Mouse (Mus musculus): ENCODE results near the gene Morc2a. TPM values are rescaled to one million over a fixed set of nuclear protein-coding genes. Genes with fewer than 3 reads are reported as not detected.

The Morc2a gene
- total RNA-seq, 2 experiments from 2014 or later = 18.4 to 20.3 TPM

- Histone ChIP-seq H3K27ac (no peak overlapping the region), H3K4me3 (no peak overlapping the region)
- DNase-seq = no peak
- no peak for TF ChIP-seq CTCF (IDR thresholded peaks at IDR 0.05)
- intact Hi-C loops (cut with DNase I) = no loop called here
Observed at GRCm38 (mm10) chr11:3724726-3725125, 75.7 kb downstream of the Morc2a start.

DNA sequence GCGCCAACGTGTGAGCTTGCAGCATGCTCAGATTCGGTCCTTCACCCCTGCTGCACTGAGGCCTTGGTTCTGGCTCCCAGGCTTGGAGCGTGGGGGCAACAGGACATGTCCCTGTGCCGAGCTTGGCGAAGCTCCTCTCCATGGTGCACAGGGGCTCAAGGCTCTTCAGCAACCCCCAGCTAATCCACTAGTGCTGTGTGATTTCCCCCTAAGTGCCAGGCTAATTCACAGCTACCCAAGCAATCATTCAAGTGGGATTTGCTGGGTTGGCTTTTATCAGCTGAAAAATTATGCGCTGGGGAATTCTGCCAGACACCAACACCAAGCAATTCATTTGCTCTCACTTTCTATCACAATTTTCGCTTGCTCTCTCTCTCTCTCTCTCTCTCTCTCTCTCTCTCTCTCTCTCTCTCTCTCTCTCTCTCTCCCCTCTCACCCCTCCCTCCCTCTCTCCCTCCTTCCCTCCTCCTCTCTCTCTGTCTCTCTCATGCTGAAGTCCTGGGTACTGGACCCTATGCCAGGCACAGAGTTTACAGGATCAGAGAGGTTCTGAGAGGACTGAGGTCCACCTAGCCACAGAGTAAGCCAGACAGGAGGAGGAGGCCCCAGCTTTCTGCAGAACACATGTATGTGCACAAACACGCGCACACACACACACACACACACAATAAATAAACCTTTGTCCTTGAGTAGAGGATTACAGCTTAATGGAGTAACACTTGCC, 76.5 kb downstream of the Morc2a start:
- intact Hi-C loops (cut with DNase I) = no loop called here
- no peak for DNase-seq

DNA sequence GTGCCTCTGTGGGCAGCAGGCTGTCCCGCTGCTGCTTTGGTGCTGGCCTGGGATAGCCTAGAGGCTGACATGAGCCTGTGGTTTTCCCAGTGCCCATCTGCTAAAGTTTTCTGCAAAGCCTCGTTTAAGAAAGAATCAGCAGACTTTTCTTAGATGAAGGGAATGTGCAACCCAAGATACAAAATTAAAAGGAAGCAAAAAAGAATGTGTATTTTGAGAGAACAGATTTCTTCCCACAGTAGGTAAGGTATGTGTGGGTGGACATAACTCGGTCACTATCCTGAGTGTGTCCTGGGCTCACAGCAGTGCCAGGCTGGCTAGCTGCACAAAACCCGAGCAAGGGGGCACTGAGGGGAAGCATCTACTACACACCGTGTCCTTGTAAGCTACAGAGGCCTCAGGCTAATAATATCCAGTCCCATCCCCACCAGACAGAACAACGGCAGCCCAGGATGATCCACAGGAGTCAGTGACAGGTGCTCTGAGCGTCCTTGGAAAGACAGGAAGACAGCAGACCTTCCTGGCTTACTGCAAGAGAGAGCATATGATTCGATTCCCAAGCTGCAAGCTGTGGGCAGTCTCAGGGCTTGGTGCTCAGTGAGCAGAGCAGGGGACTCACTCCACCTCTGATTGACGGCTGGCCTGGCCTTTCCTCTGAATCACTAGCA, 78.6 kb downstream of the Morc2a start:
- H3K4me3 ChIP-seq = no peak overlapping the region

More for the DNA sequence above, 76.5 kb downstream of the Morc2a start:
- no peak overlapping the region for H3K27ac ChIP-seq
- no peak overlapping the region for H3K4me3 ChIP-seq
- TF ChIP-seq CTCF (IDR thresholded peaks at IDR 0.05) = no peak

DNA sequence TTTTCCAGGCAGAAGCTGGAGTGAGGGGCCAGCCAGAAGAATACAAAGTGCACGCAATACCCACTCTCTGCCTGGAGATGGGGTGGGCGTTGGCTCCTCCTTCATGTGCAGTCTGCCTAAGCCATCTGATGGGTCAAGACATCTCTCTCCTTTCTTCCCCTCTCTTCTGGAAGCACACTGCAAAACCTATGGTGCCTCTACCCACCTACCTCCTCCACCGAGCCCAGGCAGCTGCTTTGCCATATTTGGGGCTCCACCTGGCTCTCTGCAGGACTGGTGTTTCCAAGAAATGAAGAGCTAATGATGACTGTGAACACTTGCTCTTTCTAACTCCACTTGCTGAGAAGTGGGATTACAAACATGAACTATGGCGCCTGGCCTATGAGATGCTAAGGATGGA, 82.5 kb downstream of the Morc2a start:
- H3K4me3 ChIP-seq = no peak overlapping the region
- H3K27ac ChIP-seq = no peak overlapping the region
- no peak for DNase-seq
- no peak for TF ChIP-seq CTCF (IDR thresholded peaks at IDR 0.05)
- intact Hi-C loops (cut with DNase I) = no loop called here

More for the DNA sequence above, 78.6 kb downstream of the Morc2a start:
- TF ChIP-seq CTCF (IDR thresholded peaks at IDR 0.05) = no peak
- intact Hi-C loops (cut with DNase I) = no loop called here
- no peak overlapping the region for H3K27ac ChIP-seq
- DNase-seq = no peak

- no peak overlapping the region for H3K4me3 ChIP-seq
- H3K27ac ChIP-seq = no peak overlapping the region
- intact Hi-C loops (cut with DNase I) = no loop called here
- TF ChIP-seq CTCF (IDR thresholded peaks at IDR 0.05) = no peak
- DNase-seq = no peak
Observed at GRCm38 (mm10) chr11:3733933-3734636, 85.1 kb downstream of the Morc2a start.

DNA sequence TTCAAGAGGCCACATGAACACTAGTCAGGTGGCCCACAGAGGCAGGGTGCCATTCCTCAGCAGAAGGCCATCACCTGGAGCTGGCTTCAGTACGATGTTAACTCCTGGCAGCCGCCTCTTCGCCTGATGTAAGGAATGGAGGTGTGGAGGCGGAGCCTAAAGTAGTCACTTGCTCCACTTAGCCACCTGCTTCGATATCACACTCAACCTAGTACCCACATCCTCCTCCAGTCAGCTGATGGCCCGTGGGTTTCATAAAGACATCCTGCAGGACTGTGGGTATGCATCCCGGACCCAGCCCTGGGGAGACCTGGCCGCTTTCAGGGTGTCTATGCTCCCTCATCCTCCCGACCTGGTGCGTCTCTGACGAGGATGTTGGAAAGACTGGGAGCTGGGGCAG, 86.7 kb downstream of the Morc2a start:
- Histone ChIP-seq H3K27ac (no peak overlapping the region), H3K4me3 (no peak overlapping the region)
- DNase-seq = no peak
- intact Hi-C loops (cut with DNase I) = no loop called here
- TF ChIP-seq CTCF (IDR thresholded peaks at IDR 0.05) = no peak

DNA sequence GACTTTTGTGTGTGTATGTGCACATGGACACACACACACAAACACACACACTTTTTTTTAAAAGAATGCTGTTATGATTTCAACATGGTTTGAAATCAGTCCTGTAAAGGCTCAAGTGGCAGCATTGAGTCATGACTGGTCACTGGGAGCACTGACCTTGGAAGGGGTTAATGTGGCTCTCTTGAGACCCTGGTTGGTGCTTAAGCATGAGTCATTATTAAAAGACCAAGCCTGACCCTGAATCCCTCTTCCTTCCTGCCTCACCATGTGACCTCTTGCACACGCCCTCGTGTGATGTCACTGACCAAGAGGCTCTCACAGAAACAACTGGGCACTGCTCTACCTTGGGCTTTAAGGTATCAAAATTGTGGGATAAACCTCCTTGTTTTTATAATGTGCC, 89.8 kb downstream of the Morc2a start:
- Histone ChIP-seq H3K4me3 (no peak overlapping the region), H3K27ac (no peak overlapping the region)
- TF ChIP-seq CTCF (IDR thresholded peaks at IDR 0.05) = no peak
- no peak for DNase-seq
- intact Hi-C loops (cut with DNase I) = no loop called here

Other genes with a start within 250 kb of the Morc2a start
- gene Limk2, start 240.0 kb upstream of the Morc2a start, total RNA-seq (2021) = 10 to 100 TPM; 10.0 to 11.5 TPM
- 10 to 100 TPM; 18.9 to 19.4 TPM for gene Rnf185, start 196.8 kb upstream of the Morc2a start, total RNA-seq (2021)
- not detected for gene Pla2g3, start 160.9 kb upstream of the Morc2a start, total RNA-seq (2021)
- gene Inpp5j, start 144.4 kb upstream of the Morc2a start, total RNA-seq (2021) = 1 to 10 TPM; 2.3 to 5.7 TPM
- gene Selenom, start 134.5 kb upstream of the Morc2a start, total RNA-seq (2021) = 10 to 100 TPM; 11.6 to 17.5 TPM
- 100 to 1,000 TPM in 1 of 2 experiments, 10 to 100 TPM in 1; 70.3 to 119 TPM for gene Smtn, start 108.6 kb upstream of the Morc2a start, total RNA-seq (2021)
- gene Osbp2, start 214.7 kb downstream of the Morc2a start, total RNA-seq (2021) = 1 to 10 TPM in 1 of 2 experiments, under 1 TPM in 1; 0.71 to 1.3 TPM
- under 1 TPM; 0.10 to 0.31 TPM for gene 4921536K21Rik, start 245.9 kb downstream of the Morc2a start, total RNA-seq (2021)
- 10 to 100 TPM in 1 of 2 experiments, 1 to 10 TPM in 1; 8.8 to 14.7 TPM for gene Dusp18, start 246.0 kb downstream of the Morc2a start, total RNA-seq (2021)